Mouse (Mus musculus) brain, embryonic 14.5 days (tissue): ENCODE results near the gene Tenm2.

Source experiments
- CTCF ChIP-seq: fragments of 200-500 bp; IDR thresholded peaks from 2 replicates; pipeline ENCODE4 v1.5.1; 2012; ENCODE audit warnings: inconsistent platforms, mild to moderate bottlenecking, moderate library complexity, borderline replicate concordance; ENCODE audit not compliant: insufficient read depth, insufficient read length; ENCODE audit errors: extremely low read depth
- POLR2A ChIP-seq: fragments of 200-500 bp; IDR thresholded peaks from 2 replicates; pipeline ENCODE4 v1.6.1; 2012; ENCODE audit warnings: mild to moderate bottlenecking, inconsistent platforms, borderline replicate concordance; ENCODE audit not compliant: poor library complexity, insufficient read depth, insufficient read length, severe bottlenecking; ENCODE audit errors: extremely low read depth

- no peak for TF ChIP-seq CTCF
- TF ChIP-seq POLR2A: no peak
These were observed 564.6 kb downstream of the Tenm2 start for GRCm38 (mm10) chr11:36671196-36671595.
